Mouse (Mus musculus) testis, adult 2 months (tissue): Measurements from ENCODE around the gene Bcl2a1b. TPM values are rescaled to one million over a fixed set of nuclear protein-coding genes. Genes with fewer than 3 reads are reported as not detected.

Experiments used
- H3K27ac ChIP-seq: fragments of 200-500 bp; 2 replicates; pipeline ENCODE4 v1.5.1; 2012; ENCODE audit warnings: low read depth, low read length; ENCODE audit not compliant: control insufficient read depth, insufficient read depth
- H3K27me3 ChIP-seq: fragments of 200-500 bp; 2 replicates; pipeline ENCODE4 v1.6.1; 2012; ENCODE audit warnings: mild to moderate bottlenecking, low read length, moderate library complexity; ENCODE audit not compliant: control insufficient read depth, insufficient read depth
- H3K36me3 ChIP-seq: fragments of 200-500 bp; 2 replicates; pipeline ENCODE4 v1.6.1; 2012; ENCODE audit warnings: mild to moderate bottlenecking, low read length; ENCODE audit not compliant: control insufficient read depth, insufficient read depth
- H3K4me1 ChIP-seq: fragments of 200-500 bp; 2 replicates; pipeline ENCODE4 v1.6.1; 2012; ENCODE audit warnings: low read length; ENCODE audit not compliant: control insufficient read depth, insufficient read depth
- H3K4me3 ChIP-seq: fragments of 200-500 bp; 2 replicates; pipeline ENCODE4 v1.5.1; 2012; ENCODE audit warnings: low read depth, mild to moderate bottlenecking, low read length, moderate library complexity, mixed read lengths; ENCODE audit not compliant: control insufficient read depth
- CTCF ChIP-seq: fragments of 200-500 bp; IDR thresholded peaks from 2 replicates; pipeline ENCODE4 v1.5.1; 2012; ENCODE audit warnings: low read depth, mild to moderate bottlenecking, inconsistent platforms, low read length, moderate library complexity; ENCODE audit not compliant: control insufficient read depth, insufficient read depth, insufficient replicate concordance
- POLR2A ChIP-seq: fragments of 200-500 bp; IDR thresholded peaks from 2 replicates; pipeline ENCODE4 v1.6.1; 2012; ENCODE audit warnings: low read depth, mild to moderate bottlenecking, inconsistent platforms, low read length, moderate library complexity; ENCODE audit not compliant: control insufficient read depth
- polyA plus RNA-seq: library from polyadenylated mRNA; depleted of rRNA; stranded (reverse); fragments of >200 nt; gene quantifications from 2 replicates; pipeline ENCODE4 v1.2.3, GENCODE M21; 2012; rRNA removed

Bcl2a1b gene
- polyA plus RNA-seq, 1 experiment: not detected

GRCm38 (mm10) chr9:89253400-89253799 is 54.4 kb downstream of the Bcl2a1b start:
- TF ChIP-seq POLR2A: no peak
- no peak for TF ChIP-seq CTCF
- H3K27ac ChIP-seq: no peak overlapping the region
- no peak overlapping the region for H3K4me3 ChIP-seq
- H3K36me3 ChIP-seq: no peaks in the 10 kb centered on the region
- no peaks in the 10 kb centered on the region for H3K27me3 ChIP-seq
- no peaks in the 10 kb centered on the region for H3K4me1 ChIP-seq

- TF ChIP-seq POLR2A (no peak), CTCF (no peak)
- Histone ChIP-seq H3K36me3 (no peaks in the 10 kb centered on the region), H3K27ac (no peak overlapping the region), H3K4me1 (no peaks in the 10 kb centered on the region), H3K27me3 (no peaks in the 10 kb centered on the region), H3K4me3 (no peak overlapping the region)
Observed at GRCm38 (mm10) chr9:89256556-89257335, 57.7 kb downstream of the Bcl2a1b start.

Other genes starting within 250 kb of the Bcl2a1b start
- gene Bcl2a1a, start 242.3 kb upstream of the Bcl2a1b start, polyA plus RNA-seq: 0.22 and 0.23 TPM in 2 replicates
- not detected in 2 replicates for gene Trim43b, start 106.4 kb upstream of the Bcl2a1b start, polyA plus RNA-seq
- gene Gm29094, start 170 bp downstream of the Bcl2a1b start, polyA plus RNA-seq: not detected in 2 replicates
- gene Mthfs, start 11.5 kb downstream of the Bcl2a1b start, polyA plus RNA-seq: 3.5 and 3.8 TPM in 2 replicates